Mouse (Mus musculus): ENCODE data around the gene Marveld2. TPM values are rescaled to one million over a fixed set of nuclear protein-coding genes. Genes with fewer than 3 reads are reported as not detected.

Gene Marveld2
- under 1 TPM; 0.42 to 0.57 TPM for total RNA-seq (2021)
- long read RNA-seq, experiment 1, result 0 reads
- long read RNA-seq, experiment 2, result 0 reads

DNA sequence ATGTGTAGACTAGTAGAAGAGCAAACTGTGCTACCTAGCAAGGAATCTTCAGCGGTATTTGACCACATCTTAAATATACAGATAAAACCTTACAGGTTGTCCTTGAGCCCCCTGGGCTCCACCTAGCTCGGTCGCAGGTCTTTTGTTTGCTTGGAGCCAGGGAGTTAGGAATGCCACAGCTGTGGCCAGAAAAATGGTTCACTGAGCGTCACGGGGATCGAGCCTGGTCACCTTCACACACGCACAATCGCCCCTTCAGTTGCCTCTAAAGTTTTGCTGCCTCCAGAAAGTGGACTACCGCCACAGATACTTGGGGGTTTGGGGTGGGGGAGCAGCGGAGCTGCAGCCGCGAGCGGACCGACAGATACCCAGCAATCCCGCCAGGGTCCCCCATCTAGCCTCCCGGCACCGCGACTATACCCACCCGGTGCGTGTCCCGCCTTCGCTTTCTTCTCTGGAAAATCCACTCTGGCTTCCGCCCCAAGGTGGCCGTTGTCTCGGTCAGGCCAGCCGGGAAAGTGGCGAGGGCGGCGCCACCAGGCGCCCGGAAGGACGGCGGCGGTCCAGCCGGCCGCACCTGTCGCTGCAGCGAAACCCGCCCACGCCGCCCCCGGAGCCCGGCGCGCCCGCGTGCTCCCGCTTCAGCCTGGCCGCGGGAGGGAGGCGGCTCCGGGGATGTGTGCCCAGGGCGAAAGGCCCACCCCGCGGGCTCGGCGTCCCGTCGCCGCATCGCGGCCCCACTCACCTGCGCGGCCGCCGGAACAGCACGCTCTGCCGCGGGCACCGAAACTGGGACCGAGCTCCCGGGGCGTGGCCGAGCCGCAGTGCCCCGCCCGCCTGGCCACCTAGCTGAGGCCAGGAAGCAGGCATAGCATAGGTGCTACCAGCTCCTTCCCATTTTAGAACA is at the start of gene Marveld2:
Gene Marveld2 (minus strand): TSS at position 791 of the 907 bp plus-strand sequence.
- DNase-seq, result peak; percentile 31 to 34

DNA sequence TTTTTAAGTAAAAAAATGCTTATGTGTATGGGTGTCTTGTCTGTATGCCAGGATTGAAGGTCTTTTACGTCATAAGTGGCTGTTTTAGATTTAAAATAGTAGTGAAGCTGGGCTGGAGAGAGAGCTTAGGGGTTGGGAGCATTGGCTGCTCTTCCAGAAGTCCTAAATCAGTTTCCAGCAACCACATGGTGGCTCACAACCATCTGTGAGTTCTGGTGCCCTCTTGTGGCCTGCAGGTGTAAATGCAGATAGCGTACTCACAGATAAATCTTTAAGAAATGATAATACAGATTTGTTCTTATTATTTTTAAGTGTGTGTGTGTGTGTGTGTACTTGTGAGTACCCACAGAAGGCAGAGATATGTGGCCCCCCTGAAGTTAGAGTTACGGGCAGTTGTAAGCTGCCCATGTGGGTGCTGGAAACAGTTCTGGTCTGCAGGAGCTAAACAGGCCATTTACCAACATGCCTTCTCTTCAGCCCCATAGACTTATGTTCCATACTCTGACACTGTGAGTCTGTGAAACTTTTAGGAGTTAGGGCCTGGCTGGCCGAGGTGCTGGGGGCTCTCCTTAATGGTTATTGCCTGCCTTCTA is 43.2 kb upstream of the Marveld2 start:
- DNase-seq, result peak; percentile 46 to 67

DNA sequence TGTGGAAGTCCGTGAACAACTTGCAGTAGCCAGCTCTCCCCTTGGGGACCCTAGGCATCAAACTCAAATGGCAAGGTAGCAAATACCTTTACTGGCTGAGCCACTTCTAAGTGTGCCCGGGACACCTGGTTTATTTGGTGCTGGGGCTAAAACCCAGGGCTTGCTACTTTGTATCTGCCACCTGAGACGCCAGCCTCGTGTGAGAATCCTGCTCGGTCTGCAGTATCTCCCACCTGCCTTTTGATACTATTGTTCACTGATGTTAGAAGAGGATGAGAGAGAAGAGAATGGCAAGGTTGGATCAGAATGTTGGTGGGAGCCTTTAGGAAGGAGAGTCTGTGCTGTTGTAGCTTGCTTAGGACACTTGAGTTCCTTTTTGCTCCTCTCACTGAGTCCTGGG is 41.3 kb upstream of the Marveld2 start:
- DNase-seq, result no peak

DNA sequence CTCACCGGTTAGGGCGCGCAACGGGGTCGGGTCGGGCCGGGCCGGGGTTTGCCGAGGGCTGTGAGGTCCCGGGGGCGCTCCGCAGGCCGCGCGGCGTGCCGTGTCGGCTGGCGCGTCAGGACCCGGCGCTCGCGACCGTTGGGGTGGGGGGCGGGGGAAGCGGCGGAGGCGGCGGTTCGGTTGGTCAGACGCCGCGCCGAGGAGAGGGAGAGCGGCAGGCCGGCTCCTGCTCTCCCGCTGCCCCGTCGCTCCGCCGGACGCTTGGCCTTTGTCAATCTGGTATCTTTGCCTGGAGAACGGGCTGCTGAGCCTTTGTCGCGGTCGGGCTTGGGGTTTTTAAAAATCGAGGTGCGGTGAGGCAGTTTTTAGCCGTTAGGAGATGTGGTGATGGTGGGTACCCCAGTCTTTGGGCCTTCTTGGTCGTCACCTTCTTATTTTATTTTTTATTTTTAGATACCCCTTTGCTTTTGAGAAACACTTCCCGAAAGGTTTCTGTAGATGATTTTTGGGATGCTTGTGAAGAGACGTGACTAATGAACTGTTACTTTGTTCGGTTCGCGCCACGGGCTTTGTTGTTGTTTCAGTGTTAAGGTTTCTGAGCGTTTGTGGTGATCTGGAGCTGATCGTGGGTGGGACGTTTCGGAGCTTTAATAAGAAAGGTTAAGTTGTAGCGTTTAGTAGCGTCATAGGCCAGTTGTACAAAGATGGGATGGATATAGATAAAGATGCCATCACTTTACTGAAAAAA is 34.8 kb upstream of the Marveld2 start, which contains the start of gene Taf9:
Gene Taf9 (plus strand): TSS at position 141 of the 748 bp plus-strand sequence.
- DNase-seq, result no peak

DNA sequence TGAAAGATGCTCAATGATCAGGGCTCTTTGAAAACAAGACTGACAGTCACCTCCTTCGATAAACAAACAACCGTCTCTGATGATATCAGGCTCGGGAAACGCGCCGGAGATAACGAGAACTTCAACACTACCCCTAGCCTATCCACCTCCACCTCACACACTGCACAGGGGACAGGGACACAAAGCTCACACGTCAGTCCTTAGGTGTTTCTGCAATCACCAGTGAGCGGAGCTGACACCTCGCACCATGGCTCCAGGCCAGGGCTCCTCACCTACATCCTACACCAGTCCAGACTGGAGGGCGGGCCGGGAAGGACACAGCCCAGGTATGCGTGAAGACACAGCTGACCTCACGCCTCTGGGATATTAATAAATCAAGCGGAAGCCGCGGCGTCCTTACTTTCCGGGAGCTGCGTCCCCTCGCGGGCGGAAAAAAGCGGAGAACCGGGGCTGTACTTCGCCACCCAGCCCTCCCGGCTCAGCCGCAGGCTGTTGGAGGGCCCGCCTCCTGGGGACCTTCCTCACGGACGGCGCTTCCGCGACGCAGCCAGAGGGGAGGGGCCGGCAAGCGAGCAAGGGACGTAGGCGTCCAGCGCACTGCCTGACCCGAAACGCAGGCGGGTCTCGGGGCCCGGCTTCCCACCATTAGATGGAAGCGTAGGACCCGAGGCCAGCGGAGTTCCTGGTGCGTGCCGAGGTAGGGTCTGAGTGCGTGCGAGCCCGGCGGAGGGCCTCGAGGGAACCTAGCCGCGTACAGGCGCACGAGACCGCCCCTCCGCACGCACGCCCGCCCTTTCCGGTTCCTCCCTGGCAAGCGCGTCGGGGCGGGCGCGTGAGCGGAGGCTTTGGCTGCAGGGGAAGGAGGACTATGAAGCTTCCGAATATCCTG is 34.0 kb upstream of the Marveld2 start, which contains the start of the genes Ak6 and Rad17:
Gene Ak6 (plus strand): TSS at position 430 of the 889 bp plus-strand sequence.
Gene Rad17 (minus strand): TSS at position 502 of the 889 bp plus-strand sequence.
- peak; percentile 95 to 98 for DNase-seq

DNA sequence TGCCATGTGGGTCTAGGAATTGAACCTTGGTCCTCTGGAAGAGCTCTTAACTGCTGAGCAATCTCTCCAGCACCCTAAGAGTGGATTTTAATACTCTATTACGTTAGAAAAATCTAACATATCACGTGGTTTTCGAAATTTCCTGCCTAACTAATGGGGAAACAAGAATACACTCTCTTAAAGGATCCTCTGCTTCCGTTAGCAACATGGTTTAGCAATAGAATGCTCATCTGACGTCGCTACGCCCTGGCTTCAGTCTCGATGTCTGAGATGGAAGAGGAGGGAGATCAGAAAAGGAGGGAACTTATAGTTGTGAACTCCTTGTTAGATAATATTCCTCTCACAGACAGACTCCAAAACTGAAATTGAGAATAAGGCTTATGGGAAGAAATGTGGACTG is 31.5 kb upstream of the Marveld2 start:
- no peak for DNase-seq

DNA sequence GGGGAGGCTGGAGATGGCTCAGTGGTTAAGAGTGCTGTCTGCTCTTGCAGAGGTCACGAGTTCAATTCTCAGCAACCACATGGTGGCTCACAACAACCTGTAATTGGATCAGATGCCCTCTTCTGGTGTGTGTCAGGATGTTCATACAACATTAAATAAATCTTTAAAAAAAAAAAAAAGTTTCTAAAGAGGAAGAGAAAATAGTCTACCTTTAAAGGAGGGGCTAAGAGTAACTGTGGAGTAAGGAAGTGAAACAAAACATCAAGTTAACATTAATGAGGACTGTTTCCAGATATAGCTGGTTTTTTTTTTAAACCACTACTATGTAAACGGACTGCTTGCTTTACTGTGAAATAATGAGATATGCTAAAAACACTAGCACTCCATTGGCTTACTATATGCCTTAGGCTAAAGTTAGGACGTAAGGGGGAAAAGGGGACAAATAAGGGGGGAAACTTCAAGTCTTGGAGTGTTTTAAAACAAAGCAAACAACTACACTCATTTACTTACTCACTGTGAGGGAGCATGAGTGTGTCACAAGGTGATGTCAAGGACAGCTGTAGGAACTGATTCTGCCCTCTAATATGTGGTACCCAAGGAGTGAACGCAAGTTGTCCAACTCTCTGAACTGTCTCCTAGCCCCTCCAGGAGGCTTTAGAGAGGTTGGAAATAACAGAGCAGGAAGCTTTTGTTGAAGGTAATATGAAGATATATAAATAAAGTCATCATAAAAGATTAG is 25.9 kb upstream of the Marveld2 start:
- DNase-seq, result no peak

DNA sequence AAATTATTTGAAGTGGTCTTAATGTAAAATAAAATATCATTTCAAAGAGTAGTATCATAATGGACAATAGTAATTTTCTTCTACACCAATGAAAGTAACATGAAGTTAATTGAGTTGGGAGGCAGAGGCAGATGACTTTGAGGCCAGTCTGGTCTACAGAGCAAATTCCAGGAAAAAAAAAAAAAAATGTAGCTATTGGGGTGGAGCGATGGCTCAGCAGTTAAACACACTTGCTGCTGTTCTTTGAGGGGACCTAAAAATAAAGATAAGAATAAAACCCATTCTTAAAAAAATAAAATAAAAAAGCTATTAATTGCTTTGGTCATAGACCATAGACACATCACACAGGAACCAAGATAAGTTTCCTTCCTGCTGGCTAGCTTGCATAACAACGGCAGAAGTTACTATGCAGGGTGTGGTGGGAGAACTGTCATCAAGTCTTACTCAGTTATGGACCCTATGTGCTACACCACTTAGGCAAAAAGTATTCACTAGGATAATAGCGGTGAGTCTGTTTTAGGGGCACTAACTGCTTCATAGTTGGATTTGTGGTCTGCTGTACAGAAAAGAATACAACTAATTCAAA is 17.4 kb upstream of the Marveld2 start:
- no peak for DNase-seq

DNA sequence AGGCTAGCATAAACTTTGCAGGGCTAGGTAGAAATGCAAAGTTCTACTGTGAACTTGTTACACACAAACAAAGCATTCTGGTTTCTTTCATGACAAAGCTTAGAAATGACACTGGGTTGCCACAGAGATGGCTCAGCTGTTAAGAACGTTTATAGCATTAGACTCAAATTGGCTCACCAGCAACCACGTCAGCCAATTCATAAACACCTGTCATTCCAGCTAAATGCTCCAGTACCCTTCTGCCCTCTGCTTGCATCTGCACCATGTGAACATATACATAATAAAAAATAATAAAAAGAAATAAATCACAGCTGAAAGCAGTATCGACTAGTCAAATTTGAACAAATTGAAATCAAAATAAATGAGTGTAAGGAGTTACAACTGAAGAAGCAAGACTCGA is 5.5 kb upstream of the Marveld2 start:
- DNase-seq, result no peak

DNA sequence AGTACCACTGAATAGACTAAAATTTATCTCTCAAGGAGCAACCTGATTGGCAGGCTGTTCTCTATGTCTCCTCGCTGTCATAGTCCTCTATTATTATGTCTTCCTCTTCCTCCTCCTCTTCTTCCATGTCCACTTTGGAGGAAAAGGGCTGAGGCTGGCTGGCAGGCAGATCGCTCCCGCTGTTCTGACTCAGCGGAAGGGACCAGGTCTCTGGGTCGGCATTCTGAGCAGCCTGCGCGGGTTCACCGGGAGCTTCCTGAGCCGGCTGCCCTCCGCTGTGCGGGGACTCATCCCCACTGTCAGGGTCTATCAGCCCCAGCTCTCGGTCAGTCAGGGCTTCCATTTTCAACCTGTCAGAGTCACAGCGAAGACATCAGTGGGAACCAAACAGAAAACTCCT is 812 bp upstream of the Marveld2 start:
- DNase-seq, result no peak

DNA sequence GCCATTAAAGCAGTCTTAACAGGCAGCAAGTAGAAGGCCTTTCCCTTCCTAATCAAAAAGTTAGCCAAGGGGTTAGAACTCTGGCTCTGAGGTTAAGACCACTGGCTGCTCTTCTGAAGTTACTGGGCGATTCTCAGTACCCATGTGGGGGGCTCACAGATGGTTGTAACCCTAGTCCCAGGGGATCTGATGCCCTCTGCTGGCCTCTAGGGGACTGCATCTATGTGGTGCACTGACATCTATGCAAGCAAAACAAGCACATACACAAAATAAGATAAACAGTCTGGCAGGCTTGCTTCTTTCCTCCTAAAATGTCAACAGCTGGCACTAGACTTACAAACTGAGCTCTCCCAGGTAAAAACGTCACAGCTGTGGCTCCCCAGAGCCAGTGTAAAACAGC is 3.9 kb downstream of the Marveld2 start:
- no peak for DNase-seq

DNA sequence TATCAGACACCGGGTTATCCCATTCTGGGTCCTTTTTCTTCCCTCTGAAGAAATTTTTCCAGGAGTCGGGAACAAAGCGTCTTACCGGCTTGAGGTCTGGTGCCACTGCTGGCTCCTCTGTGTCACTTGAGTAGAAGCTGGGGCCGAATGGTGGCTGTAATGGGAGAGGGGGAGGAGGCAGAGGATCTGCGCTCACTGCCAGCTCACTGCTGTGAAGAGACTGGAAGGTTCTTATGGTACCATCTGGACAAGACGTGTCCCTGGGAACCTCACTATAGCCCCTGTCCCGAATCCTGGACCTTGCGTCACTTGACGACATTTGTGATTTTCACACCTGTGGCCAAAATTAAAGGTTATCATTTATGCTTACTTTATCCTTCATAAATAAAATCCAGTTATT is 4.5 kb downstream of the Marveld2 start:
- DNase-seq, result no peak

DNA sequence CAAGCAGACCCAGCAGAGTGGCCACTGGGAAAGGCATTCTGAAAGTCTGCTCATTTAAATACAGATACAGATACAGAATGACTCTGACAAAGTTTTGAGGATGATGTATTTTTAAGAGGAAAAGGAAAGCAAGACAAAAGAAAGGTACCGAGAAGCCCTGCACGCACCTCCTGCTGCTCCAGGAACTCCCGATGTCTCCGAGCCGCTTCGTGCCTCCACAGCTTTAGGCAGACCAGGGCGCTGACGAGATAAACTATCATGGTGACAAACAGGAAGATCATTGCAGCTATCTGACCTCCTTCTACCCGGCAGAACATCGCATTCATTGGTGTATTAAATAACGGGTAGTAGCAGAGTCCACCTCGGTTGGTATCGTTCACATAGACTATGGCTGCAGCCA is 5.5 kb downstream of the Marveld2 start:
- no peak for DNase-seq

DNA sequence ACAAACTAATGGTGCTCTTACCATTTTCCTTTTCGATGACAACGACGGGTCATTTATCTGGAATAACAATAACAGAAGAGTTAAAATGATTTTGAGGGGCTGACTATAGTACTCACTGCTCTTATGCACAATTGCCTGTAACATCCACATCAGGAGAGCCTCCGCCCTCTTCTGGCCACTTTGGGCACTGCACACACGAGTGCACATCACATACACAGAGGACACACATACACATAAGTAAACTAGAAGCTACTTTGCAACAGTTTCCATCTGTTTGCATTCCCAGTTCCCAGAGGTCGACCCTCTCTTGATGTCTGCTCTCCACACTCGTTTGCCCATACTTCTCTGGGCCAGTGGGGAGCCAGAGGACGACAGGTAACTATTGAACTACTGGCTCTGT is 9.0 kb downstream of the Marveld2 start:
- DNase-seq, result no peak

DNA sequence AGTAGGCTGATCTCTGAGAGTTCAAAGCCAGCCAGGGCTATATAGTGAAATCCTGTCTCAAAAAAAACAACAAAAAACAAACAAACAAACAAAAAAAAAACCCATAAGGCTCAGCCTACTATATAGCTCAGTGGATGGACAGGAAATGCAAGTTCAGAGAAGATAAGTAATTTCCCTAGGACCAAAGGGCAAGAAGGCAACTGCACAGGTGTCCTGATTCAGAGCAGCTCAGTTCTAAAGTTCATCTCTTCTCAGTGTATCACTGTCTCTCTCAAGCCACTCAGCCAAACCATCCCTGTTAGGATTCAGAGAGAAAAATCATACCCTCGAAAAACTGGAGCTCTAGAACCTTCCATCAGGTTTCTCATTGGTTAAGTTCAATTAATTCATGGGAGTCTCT is 10.9 kb downstream of the Marveld2 start:
- DNase-seq, result no peak

DNA sequence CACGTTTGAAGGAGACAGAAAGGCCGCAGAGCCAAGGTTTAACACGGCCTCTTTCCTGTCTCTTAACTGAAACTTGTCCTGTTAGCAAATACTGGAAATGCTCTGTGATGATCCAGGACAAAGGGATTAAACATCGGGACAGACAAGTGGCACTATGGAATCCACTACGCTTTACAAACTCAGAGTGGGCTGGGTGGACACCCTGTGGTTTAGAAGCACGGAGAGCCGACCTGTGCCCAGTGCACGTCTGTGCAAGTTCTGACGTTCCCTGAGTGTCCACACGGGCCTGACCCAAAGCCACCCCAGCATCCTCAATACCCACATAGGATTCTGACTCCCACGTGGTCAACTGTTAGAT is 13.1 kb downstream of the Marveld2 start:
- DNase-seq, result no peak

DNA sequence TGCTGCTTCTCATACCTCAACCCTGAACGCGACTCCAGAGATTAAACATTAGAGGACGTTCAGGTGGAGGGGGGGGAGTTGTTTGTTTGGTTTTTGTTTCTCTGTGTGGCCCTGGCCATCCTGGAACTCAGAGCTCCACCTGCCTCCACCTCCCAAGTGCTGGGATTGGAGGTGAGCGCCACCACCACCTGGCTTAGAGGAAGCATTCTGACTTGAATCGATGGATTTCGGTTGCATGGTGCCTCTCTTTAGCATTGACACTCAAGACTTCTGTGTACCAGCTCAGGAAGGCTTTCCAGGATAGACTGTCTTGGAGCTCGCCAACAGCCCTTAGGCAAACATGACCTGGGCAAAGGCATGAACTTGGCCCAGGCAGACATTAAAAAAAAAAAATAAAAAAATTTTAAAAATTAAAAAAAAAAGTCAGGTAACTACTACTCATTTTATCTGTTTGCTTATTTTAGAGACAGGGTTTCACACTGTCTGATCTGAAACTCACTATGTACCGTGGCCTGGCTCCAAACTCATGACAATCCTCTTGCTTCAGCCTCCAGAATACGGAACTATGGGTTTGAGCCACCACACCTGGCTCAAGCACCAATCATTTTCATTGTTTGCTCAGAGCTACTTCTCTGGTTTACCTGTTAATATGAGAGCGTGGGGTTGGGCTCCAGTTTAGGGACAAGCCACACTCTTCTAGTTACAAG is 13.6 kb downstream of the Marveld2 start:
- no peak for DNase-seq

DNA sequence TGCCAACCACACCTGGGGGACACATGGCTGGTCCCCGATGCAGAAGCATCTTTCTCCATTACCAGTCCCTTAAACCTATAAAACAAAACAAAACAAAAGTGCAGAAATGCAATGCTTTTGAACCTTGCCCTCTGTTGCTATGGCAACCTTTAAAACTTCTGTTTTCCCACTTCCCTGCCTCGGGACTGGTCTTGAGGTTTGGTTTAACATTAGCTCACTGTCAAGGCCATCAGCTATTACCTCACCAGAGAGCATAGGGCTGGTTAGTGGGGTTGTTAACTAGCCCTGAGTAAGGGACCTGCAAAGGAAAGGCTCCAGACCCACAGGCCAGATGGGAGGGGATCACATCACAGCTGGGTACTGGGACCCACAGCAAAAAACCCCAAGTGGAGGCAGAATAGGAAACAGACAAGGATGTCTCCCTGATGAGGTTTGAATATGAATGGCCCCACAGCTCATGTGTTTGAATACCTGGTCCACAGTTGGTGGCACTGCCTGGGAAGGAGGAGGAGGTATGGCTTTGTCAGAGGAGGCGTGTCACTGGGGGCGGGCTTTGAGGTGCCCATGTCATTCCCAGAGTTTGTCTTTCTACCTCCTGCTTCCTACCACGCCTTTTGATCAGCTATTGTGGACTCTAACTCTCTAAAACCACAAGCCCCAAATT is 14.4 kb downstream of the Marveld2 start:
- no peak for DNase-seq

DNA sequence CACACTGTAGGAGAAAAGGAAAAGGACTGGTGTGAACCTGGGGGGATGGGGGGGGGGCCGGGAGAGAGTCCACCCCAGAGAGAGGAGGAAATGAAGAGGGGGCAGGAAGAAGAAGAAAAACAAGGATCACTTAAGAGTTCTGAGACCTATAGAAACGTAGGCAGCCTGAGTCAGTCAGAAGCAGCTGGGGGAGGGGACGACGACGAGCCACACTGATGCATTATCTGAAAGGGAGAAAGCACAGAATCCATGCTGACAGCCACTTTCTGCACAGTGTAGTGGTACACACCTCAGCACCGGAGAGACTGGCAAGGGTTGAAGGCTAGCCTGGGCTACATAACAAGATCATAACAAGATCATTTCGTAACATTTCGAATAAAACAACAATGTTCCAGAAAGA is 15.7 kb downstream of the Marveld2 start:
- no peak for DNase-seq

Data from heart, adult 18-20 months (tissue).